Mouse (Mus musculus) midbrain, embryonic 14.5 days (tissue): ENCODE measurements around the gene Moap1. TPM values are rescaled to one million over a fixed set of nuclear protein-coding genes. Genes with fewer than 3 reads are reported as not detected.

Experiments used
- ATAC-seq: fragments of 200-750 bp; cut with Nextera tagmentation; 2 replicates; pipeline ENCODE4 v1.8.0; 2017; ENCODE audit warnings: moderate number of reproducible peaks, moderate library complexity; ENCODE audit not compliant: low FRiP score, low TSS enrichment
- DNase-seq: peaks from one replicate; pipeline ENCODE4 v3.0.0-alpha.2; 2015
- H3K27ac ChIP-seq: fragments of 300-500 bp; sonication (generic); replicated peaks from 2 replicates; pipeline ENCODE4 v1.5.1; 2014; ENCODE audit warnings: mild to moderate bottlenecking, low read depth, low read length, moderate library complexity
- H3K27me3 ChIP-seq: fragments of 300-500 bp; sonication (generic); 2 replicates; pipeline ENCODE4 v1.6.1; 2014; ENCODE audit warnings: low read length, control low read depth, mixed read lengths; ENCODE audit not compliant: control insufficient read depth, insufficient read depth
- H3K36me3 ChIP-seq: fragments of 300-500 bp; sonication (generic); 2 replicates; pipeline ENCODE4 v1.6.1; 2014; ENCODE audit warnings: low read length, control low read depth; ENCODE audit not compliant: control insufficient read depth, insufficient read depth
- H3K4me1 ChIP-seq: fragments of 300-500 bp; sonication (generic); 2 replicates; pipeline ENCODE4 v1.6.1; 2014; ENCODE audit warnings: mild to moderate bottlenecking, antibody characterized with exemption, low read length, control low read depth; ENCODE audit not compliant: control insufficient read depth, insufficient read depth
- H3K4me2 ChIP-seq: fragments of 300-500 bp; sonication (generic); 2 replicates; pipeline ENCODE4 v1.6.1; 2014; ENCODE audit warnings: mild to moderate bottlenecking, low read length, moderate library complexity
- H3K4me3 ChIP-seq: fragments of 300-500 bp; sonication (generic); replicated peaks from 2 replicates; pipeline ENCODE4 v1.5.1; 2014; ENCODE audit warnings: low read depth, low read length
- H3K9ac ChIP-seq: fragments of 300-500 bp; sonication (generic); replicated peaks from 2 replicates; pipeline ENCODE4 v1.6.1; 2014; ENCODE audit warnings: mild to moderate bottlenecking, low read length, moderate library complexity
- H3K9me3 ChIP-seq: fragments of 300-500 bp; sonication (generic); 2 replicates; pipeline ENCODE4 v1.6.1; 2016; ENCODE audit warnings: low read length, control low read depth, mixed read lengths; ENCODE audit not compliant: control insufficient read depth
- WGBS: fragments of 180-500 bp; shearing (Covaris S2); extraction: QIAGEN DNeasy Blood & Tissue Kit; methylation state at CpG from one replicate; pipeline ENCODE4 v1.1.7; 2014; 5-methylcytosine and 5-hydroxymethylcytosine counted together
- polyA plus RNA-seq: library from polyadenylated mRNA; unstranded; fragments of >200 nt; fragmentation: Nextera tagmentation; extraction: Ambion mirVana; gene quantifications from 2 replicates; pipeline ENCODE4 v1.2.1, GENCODE M21; 2014

The Moap1 gene
- polyA plus RNA-seq, 1 experiment from 2014 or later = 60.0 TPM

- peak overlapping the region; percentile 11; the same call in 1 of the 2 replicates for H3K4me3 ChIP-seq
These were observed 12.5 kb downstream of the Moap1 start for GRCm38 (mm10) chr12:102730798-102731619.

GRCm38 (mm10) chr12:102729855-102730797, 13.3 kb downstream of the Moap1 start:
- no peaks in the 10 kb centered on the region for H3K27me3 ChIP-seq
- H3K9me3 ChIP-seq = no peaks in the 10 kb centered on the region
- DNase-seq (peak; percentile 95), ATAC-seq (peak; percentile 97)
- H3K27ac ChIP-seq = peak overlapping the region; percentile 80
- H3K4me2 ChIP-seq = peak overlapping the region; percentile 46
- no peak overlapping the region; the same call in 1 of the 2 replicates for H3K9ac ChIP-seq
- WGBS = 33% methylated on average over 26 of the region's 26 CpGs
- peaks cover 15% of the 10 kb centered on the region for H3K4me1 ChIP-seq
- H3K36me3 ChIP-seq = no peaks in the 10 kb centered on the region
- H3K4me3 ChIP-seq = peak overlapping the region; percentile 16

More at GRCm38 (mm10) chr12:102730798-102731619, 12.5 kb downstream of the Moap1 start:
- H3K9me3 ChIP-seq = no peaks in the 10 kb centered on the region
- H3K27me3 ChIP-seq = no peaks in the 10 kb centered on the region
- H3K9ac ChIP-seq = no peak overlapping the region
- ATAC-seq (peak; percentile 53), DNase-seq (peak; percentile 25)
- no peaks in the 10 kb centered on the region for H3K36me3 ChIP-seq
- peak overlapping the region; percentile 46 for H3K4me2 ChIP-seq
- peaks cover 15% of the 10 kb centered on the region for H3K4me1 ChIP-seq
- peak overlapping the region; percentile 80 for H3K27ac ChIP-seq
- 37% methylated on average over 16 of the region's 16 CpGs for WGBS

- ATAC-seq (no peak), DNase-seq (no peak)
- 91% methylated on average over 7 of the region's 7 CpGs for WGBS
- Histone ChIP-seq H3K27ac (no peak overlapping the region), H3K4me2 (no peak overlapping the region), H3K36me3 (no peaks in the 10 kb centered on the region), H3K4me3 (no peak overlapping the region), H3K27me3 (no peaks in the 10 kb centered on the region), H3K9ac (no peak overlapping the region), H3K9me3 (no peaks in the 10 kb centered on the region), H3K4me1 (peaks cover 6% of the 10 kb centered on the region)
These were observed 17.7 kb downstream of the Moap1 start for GRCm38 (mm10) chr12:102725761-102726175.

GRCm38 (mm10) chr12:102725146-102725545, 18.3 kb downstream of the Moap1 start:
- H3K36me3 ChIP-seq = no peaks in the 10 kb centered on the region
- H3K9ac ChIP-seq = no peak overlapping the region
- WGBS = 92% methylated on average over 6 of the region's 6 CpGs
- DNase-seq (no peak), ATAC-seq (no peak)
- H3K4me2 ChIP-seq = no peak overlapping the region
- H3K27me3 ChIP-seq = no peaks in the 10 kb centered on the region
- H3K27ac ChIP-seq = no peak overlapping the region
- no peaks in the 10 kb centered on the region for H3K9me3 ChIP-seq
- no peak overlapping the region for H3K4me3 ChIP-seq
- H3K4me1 ChIP-seq = 0 out of 2 replicates have a peak, but pooled peaks cover 3% of the 10 kb centered on the region

GRCm38 (mm10) chr12:102723861-102724260, 19.6 kb downstream of the Moap1 start:
- H3K4me3 ChIP-seq = no peak overlapping the region
- ATAC-seq = no peak
- DNase-seq = no peak
- no peak overlapping the region for H3K27ac ChIP-seq
- no peaks in the 10 kb centered on the region for H3K4me1 ChIP-seq
- H3K36me3 ChIP-seq = no peaks in the 10 kb centered on the region
- no peaks in the 10 kb centered on the region for H3K27me3 ChIP-seq
- WGBS = 87% methylated on average over 6 of the region's 6 CpGs
- no peaks in the 10 kb centered on the region for H3K9me3 ChIP-seq
- H3K4me2 ChIP-seq = no peak overlapping the region
- no peak overlapping the region for H3K9ac ChIP-seq

GRCm38 (mm10) chr12:102722966-102723365, 20.5 kb downstream of the Moap1 start:
- no peaks in the 10 kb centered on the region for H3K9me3 ChIP-seq
- H3K9ac ChIP-seq = no peak overlapping the region
- no peak for DNase-seq
- WGBS = 66% methylated on average over 8 of the region's 8 CpGs
- no peak overlapping the region for H3K4me2 ChIP-seq
- no peak overlapping the region for H3K27ac ChIP-seq
- no peaks in the 10 kb centered on the region for H3K4me1 ChIP-seq
- no peak overlapping the region for H3K4me3 ChIP-seq
- ATAC-seq = no peak
- no peaks in the 10 kb centered on the region for H3K27me3 ChIP-seq
- H3K36me3 ChIP-seq = no peaks in the 10 kb centered on the region

GRCm38 (mm10) chr12:102722451-102722850, 21.0 kb downstream of the Moap1 start:
- Histone ChIP-seq H3K4me2 (no peak overlapping the region), H3K4me3 (no peak overlapping the region), H3K27ac (no peak overlapping the region), H3K4me1 (no peaks in the 10 kb centered on the region), H3K9ac (no peak overlapping the region), H3K27me3 (no peaks in the 10 kb centered on the region), H3K9me3 (no peaks in the 10 kb centered on the region), H3K36me3 (no peaks in the 10 kb centered on the region)
- DNase-seq = no peak
- WGBS = 60% methylated on average over 11 of the region's 11 CpGs
- no peak for ATAC-seq

GRCm38 (mm10) chr12:102719552-102720315, 23.7 kb downstream of the Moap1 start:
- WGBS = 26% methylated on average over 13 of the region's 13 CpGs
- peak overlapping the region; percentile 27; the same call in 1 of the 2 replicates for H3K4me2 ChIP-seq

More at GRCm38 (mm10) chr12:102719552-102720315, 23.7 kb downstream of the Moap1 start:
- Histone ChIP-seq H3K4me3 (no peak overlapping the region), H3K9ac (no peak overlapping the region), H3K27ac (no peak overlapping the region), H3K4me1 (no peaks in the 10 kb centered on the region), H3K36me3 (no peaks in the 10 kb centered on the region), H3K27me3 (no peaks in the 10 kb centered on the region), H3K9me3 (no peaks in the 10 kb centered on the region)
- DNase-seq (peak; percentile 87), ATAC-seq (peak; percentile 64; the same call in 1 of the 2 replicates)
